Mouse (Mus musculus) embryonic fibroblast, embryonic 13.5 days (primary cell): ENCODE measurements around the gene Hddc3. TPM values are rescaled to one million over a fixed set of nuclear protein-coding genes. Genes with fewer than 3 reads are reported as not detected.

Experiments used
- H3K27ac ChIP-seq: 2 replicates; pipeline ENCODE4 v1.5.1; 2012; ENCODE audit warnings: low read length, control low read depth, inconsistent platforms; ENCODE audit not compliant: insufficient read depth
- H3K4me1 ChIP-seq: 2 replicates; pipeline ENCODE4 v1.6.1; 2011; ENCODE audit warnings: low read length; ENCODE audit not compliant: control insufficient read depth, insufficient read depth
- H3K4me3 ChIP-seq: 2 replicates; pipeline ENCODE4 v1.5.1; 2011; ENCODE audit warnings: mild to moderate bottlenecking, control low read depth, low read length; ENCODE audit not compliant: insufficient read depth
- CTCF ChIP-seq: IDR thresholded peaks from 2 replicates; pipeline ENCODE4 v1.5.1; 2011; ENCODE audit warnings: mild to moderate bottlenecking, control low read depth, low read length, moderate library complexity, borderline replicate concordance; ENCODE audit not compliant: insufficient read depth
- POLR2A ChIP-seq: IDR thresholded peaks from 2 replicates; pipeline ENCODE4 v1.6.1; 2011; ENCODE audit warnings: low read depth, mild to moderate bottlenecking, control low read depth, low read length, moderate library complexity
- polyA plus RNA-seq: library from polyadenylated mRNA; stranded (reverse); fragments of >200 nt; gene quantifications from 2 replicates; pipeline ENCODE4 v1.2.4, GENCODE M21; 2011; ENCODE audit warnings: low read depth; ENCODE audit not compliant: missing spikeins, insufficient read length

Gene Hddc3
- polyA plus RNA-seq, 1 experiment = 12.2 TPM

DNA sequence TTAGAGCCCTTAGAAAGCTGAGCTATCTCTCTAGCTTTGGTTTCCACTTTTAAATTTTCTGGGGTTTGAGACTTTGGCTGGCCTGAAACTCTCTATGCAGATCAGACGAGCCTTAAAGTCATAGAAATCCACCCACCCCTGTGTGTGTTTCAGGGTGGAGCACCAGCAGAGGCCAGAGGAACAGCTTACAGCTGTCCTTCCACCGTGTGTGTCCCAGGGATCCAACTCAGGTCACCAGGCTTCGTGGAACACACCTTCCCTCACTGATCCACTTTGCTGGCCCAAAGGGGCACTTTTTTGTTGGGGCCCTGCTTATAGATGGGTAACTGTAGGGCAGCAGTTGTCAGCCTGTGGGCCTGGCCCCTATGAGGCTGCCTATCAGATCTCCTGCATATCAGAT is 31.4 kb downstream of the Hddc3 start:
- TF ChIP-seq CTCF (no peak), POLR2A (no peak)
- H3K27ac ChIP-seq = no peak overlapping the region
- H3K4me3 ChIP-seq = no peak overlapping the region
- H3K4me1 ChIP-seq = peaks cover 7% of the 10 kb centered on the region

- peak overlapping the region; percentile 84 for H3K27ac ChIP-seq
- no peak for TF ChIP-seq CTCF
- TF ChIP-seq POLR2A = no peak
- H3K4me1 ChIP-seq = peaks cover 4% of the 10 kb centered on the region; the same call in 1 of the 2 replicates
- H3K4me3 ChIP-seq = no peak overlapping the region
These were observed 31.8 kb downstream of the Hddc3 start for GRCm38 (mm10) chr7:80374733-80375132.

- Histone ChIP-seq H3K27ac (peak overlapping the region; percentile 86), H3K4me1 (peaks cover 4% of the 10 kb centered on the region; the same call in 1 of the 2 replicates), H3K4me3 (no peak overlapping the region)
- TF ChIP-seq CTCF (no peak), POLR2A (no peak)
These were observed 32.6 kb downstream of the Hddc3 start for GRCm38 (mm10) chr7:80375376-80376039.

GRCm38 (mm10) chr7:80376192-80376591 is 33.3 kb downstream of the Hddc3 start:
- no peak overlapping the region for H3K27ac ChIP-seq
- no peak overlapping the region for H3K4me3 ChIP-seq
- no peak for TF ChIP-seq CTCF
- no peak for TF ChIP-seq POLR2A

DNA sequence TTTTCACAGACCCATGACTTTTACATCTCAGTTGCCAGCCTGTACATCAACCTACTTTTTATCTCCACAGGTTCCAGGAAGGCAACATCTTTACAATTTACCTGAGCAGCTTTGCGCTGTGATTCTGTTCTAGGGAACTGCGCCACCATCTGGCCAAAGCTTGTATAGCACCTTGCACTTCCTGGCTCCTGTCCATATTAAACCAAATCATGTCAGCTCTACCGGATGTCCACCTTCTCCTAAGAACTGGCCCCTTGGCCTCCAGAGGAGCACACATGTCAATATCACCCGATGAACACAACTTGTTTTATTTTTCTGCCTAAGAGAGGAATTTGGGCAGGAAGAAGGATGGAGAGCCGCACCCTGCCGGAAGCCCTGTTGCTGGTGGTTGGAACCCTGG is 34.6 kb downstream of the Hddc3 start:
- no peak overlapping the region for H3K4me3 ChIP-seq
- H3K4me1 ChIP-seq = peaks cover 4% of the 10 kb centered on the region; the same call in 1 of the 2 replicates
- no peak overlapping the region for H3K27ac ChIP-seq
- no peak for TF ChIP-seq POLR2A
- peak; percentile 75; the same call in 1 of the 2 replicates for TF ChIP-seq CTCF

More at GRCm38 (mm10) chr7:80376192-80376591, 33.3 kb downstream of the Hddc3 start:
- H3K4me1 ChIP-seq = peaks cover 4% of the 10 kb centered on the region; the same call in 1 of the 2 replicates

DNA sequence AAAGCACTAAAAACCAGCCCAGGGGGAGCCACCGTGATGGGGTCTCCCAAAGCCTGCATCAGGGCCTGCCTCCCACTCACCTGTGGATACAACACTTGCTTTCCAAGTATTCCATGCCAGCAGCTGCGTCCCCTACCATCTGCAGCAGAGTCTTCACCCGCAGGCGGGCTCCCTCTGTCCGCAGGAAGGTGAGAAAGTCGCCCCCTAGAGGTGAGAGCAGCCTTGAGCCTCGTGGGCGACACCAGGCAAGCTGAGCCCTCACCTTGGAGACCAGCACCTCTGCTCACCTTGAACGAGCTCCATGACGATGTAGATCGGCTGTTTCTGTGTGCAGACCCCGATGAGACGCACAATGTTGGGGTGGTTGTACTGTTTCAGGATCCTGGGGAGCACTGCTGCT is 36.6 kb downstream of the Hddc3 start:
- TF ChIP-seq POLR2A (no peak), CTCF (peak; percentile 47; the same call in 1 of the 2 replicates)
- Histone ChIP-seq H3K4me1 (peaks cover 4% of the 10 kb centered on the region; the same call in 1 of the 2 replicates), H3K27ac (no peak overlapping the region), H3K4me3 (no peak overlapping the region)

DNA sequence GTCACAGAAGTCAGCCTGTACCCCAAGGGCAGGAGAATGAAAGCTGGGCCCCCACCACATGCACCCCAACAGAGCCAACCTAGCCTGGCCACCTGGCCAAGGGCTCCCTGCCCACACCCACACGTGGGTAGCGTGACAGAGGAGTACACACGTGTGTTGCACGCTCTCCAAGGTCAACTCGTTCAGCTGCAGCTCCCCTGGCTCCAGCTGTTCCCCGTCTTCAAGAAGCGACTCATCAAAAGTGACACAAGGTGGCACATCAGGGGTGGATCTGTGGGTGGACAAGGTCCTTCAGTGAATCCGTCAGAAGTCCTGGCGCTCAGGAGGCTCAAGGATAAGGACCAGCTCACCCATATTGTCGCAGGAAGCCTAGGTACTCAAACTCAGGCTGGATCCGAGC is 40.0 kb downstream of the Hddc3 start:
- H3K4me1 ChIP-seq = peaks cover under 1% of the 10 kb centered on the region; the same call in 1 of the 2 replicates
- no peak for TF ChIP-seq POLR2A
- TF ChIP-seq CTCF = no peak
- no peak overlapping the region for H3K4me3 ChIP-seq
- no peak overlapping the region for H3K27ac ChIP-seq

GRCm38 (mm10) chr7:80386235-80386930 is 43.5 kb downstream of the Hddc3 start:
- Histone ChIP-seq H3K4me3 (no peak overlapping the region), H3K27ac (no peak overlapping the region), H3K4me1 (peaks cover 4% of the 10 kb centered on the region; the same call in 1 of the 2 replicates)
- TF ChIP-seq CTCF (peak; percentile 87), POLR2A (no peak)

DNA sequence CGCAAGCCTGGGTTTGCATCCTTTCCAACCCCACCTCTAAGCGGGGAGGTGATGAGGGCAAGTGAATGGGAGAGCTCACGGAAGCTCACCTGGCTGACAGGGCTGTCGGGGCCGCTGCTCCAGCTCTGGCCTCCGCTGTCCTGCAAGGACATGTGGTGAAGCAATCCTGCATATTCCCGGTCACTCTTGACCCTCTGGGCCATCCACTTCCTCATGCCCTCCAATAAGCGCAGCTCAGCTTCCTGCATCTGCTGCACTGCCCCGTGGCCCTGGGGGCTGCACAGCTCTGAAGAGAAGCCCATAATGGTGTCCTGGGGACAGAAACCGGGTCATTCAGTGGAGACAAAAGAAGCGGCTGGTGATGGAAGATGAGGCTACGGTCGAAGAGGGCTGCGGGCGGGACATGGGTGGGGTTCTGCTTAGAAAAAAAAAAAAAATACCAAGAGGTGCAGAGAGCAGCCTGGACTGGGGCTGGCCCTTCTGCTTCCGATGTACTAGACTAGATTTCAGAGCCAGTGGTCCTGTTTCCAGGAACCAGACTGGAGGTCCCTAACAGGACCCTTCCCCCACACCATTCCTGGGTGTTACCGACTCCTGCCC is 44.2 kb downstream of the Hddc3 start:
- no peak for TF ChIP-seq POLR2A
- no peak for TF ChIP-seq CTCF
- peaks cover 4% of the 10 kb centered on the region; the same call in 1 of the 2 replicates for H3K4me1 ChIP-seq
- peak overlapping the region; percentile 59 for H3K27ac ChIP-seq
- H3K4me3 ChIP-seq = peak overlapping the region; percentile 12
